Mouse (Mus musculus): ENCODE measurements around the gene Hist1h4f. TPM values are rescaled to one million over a fixed set of nuclear protein-coding genes. Genes with fewer than 3 reads are reported as not detected.
"Not testable (repeated sequence)": the region's sequence is repeated elsewhere in the genome, so short reads cannot be mapped to it uniquely, and the experiment has no call there.

The Hist1h4f gene
- 1.1 and 2.9 TPM in 2 replicates for polyA plus RNA-seq (2014; fragmentation: Nextera tagmentation; extraction: Ambion mirVana)

GRCm38 (mm10) chr13:23551146-23551834 lies at the start of gene Hist1h4f:
Gene Hist1h4f (minus strand): TSS chr13:23551648.
- peak; percentile 88 for ATAC-seq (ENCODE audit: low FRiP score, low TSS enrichment)
- H3K9ac ChIP-seq (ENCODE audit: low read depth, low read length): peak within 1 kb of the TSS; percentile 55
- H3K36me3 ChIP-seq (ENCODE audit: control insufficient read depth, insufficient read depth, low read length); H3K27me3 ChIP-seq (ENCODE audit: control insufficient read depth, insufficient read depth, low read length); H3K9me3 ChIP-seq (ENCODE audit: control insufficient read depth, low read length); H3K4me1 ChIP-seq (ENCODE audit: control insufficient read depth, insufficient read depth, low read length): not testable (repeated sequence)
- peak within 1 kb of the TSS; percentile 42 for H3K4me3 ChIP-seq (ENCODE audit: low read length)
- peak within 1 kb of the TSS; percentile 55 for H3K4me2 ChIP-seq (replicated peaks; ENCODE audit: low read depth, low read length)
- peak within 1 kb of the TSS; percentile 90 for H3K27ac ChIP-seq (ENCODE audit: low read depth, low read length)
- WGBS: under 1% methylated on average over 45 of the region's 47 CpGs

GRCm38 (mm10) chr13:23597957-23598356 lies 46.5 kb upstream of the Hist1h4f start:
- Histone ChIP-seq H3K27ac (ENCODE audit: low read depth, low read length) (no peak overlapping the region), H3K27me3 (ENCODE audit: control insufficient read depth, insufficient read depth, low read length) (no peaks in the 10 kb centered on the region), H3K9ac (ENCODE audit: low read depth, low read length) (no peak overlapping the region), H3K4me2 (replicated peaks; ENCODE audit: low read depth, low read length) (no peak overlapping the region), H3K9me3 (ENCODE audit: control insufficient read depth, low read length) (no peaks in the 10 kb centered on the region), H3K36me3 (ENCODE audit: control insufficient read depth, insufficient read depth, low read length) (no peaks in the 10 kb centered on the region), H3K4me1 (ENCODE audit: control insufficient read depth, insufficient read depth, low read length) (no peaks in the 10 kb centered on the region), H3K4me3 (ENCODE audit: low read length) (no peak overlapping the region)
- ATAC-seq (ENCODE audit: low FRiP score, low TSS enrichment): peak; percentile 77; the same call in 1 of the 2 replicates
- WGBS: 8% methylated on average over 9 of the region's 9 CpGs

GRCm38 (mm10) chr13:23595622-23596372 lies 44.3 kb upstream of the Hist1h4f start:
- no peaks in the 10 kb centered on the region for H3K36me3 ChIP-seq (ENCODE audit: control insufficient read depth, insufficient read depth, low read length)
- H3K9me3 ChIP-seq (ENCODE audit: control insufficient read depth, low read length): no peaks in the 10 kb centered on the region
- H3K27ac ChIP-seq (ENCODE audit: low read depth, low read length): no peak overlapping the region
- no peaks in the 10 kb centered on the region for H3K27me3 ChIP-seq (ENCODE audit: control insufficient read depth, insufficient read depth, low read length)
- H3K4me2 ChIP-seq (replicated peaks; ENCODE audit: low read depth, low read length): no peak overlapping the region
- 88% methylated on average over 7 of the region's 7 CpGs for WGBS
- no peaks in the 10 kb centered on the region for H3K4me1 ChIP-seq (ENCODE audit: control insufficient read depth, insufficient read depth, low read length)
- H3K9ac ChIP-seq (ENCODE audit: low read depth, low read length): no peak overlapping the region
- ATAC-seq (ENCODE audit: low FRiP score, low TSS enrichment): no peak
- no peak overlapping the region for H3K4me3 ChIP-seq (ENCODE audit: low read length)

GRCm38 (mm10) chr13:23595185-23595584 lies 43.7 kb upstream of the Hist1h4f start:
- 81% methylated on average over 2 of the region's 2 CpGs for WGBS
- no peaks in the 10 kb centered on the region for H3K36me3 ChIP-seq (ENCODE audit: control insufficient read depth, insufficient read depth, low read length)
- no peak overlapping the region for H3K4me2 ChIP-seq (replicated peaks; ENCODE audit: low read depth, low read length)
- H3K27me3 ChIP-seq (ENCODE audit: control insufficient read depth, insufficient read depth, low read length): no peaks in the 10 kb centered on the region
- no peak overlapping the region for H3K27ac ChIP-seq (ENCODE audit: low read depth, low read length)
- H3K9me3 ChIP-seq (ENCODE audit: control insufficient read depth, low read length): no peaks in the 10 kb centered on the region
- ATAC-seq (ENCODE audit: low FRiP score, low TSS enrichment): no peak
- H3K9ac ChIP-seq (ENCODE audit: low read depth, low read length): no peak overlapping the region
- H3K4me3 ChIP-seq (ENCODE audit: low read length): no peak overlapping the region
- no peaks in the 10 kb centered on the region for H3K4me1 ChIP-seq (ENCODE audit: control insufficient read depth, insufficient read depth, low read length)

- Histone ChIP-seq H3K4me1 (ENCODE audit: control insufficient read depth, insufficient read depth, low read length) (no peaks in the 10 kb centered on the region), H3K27me3 (ENCODE audit: control insufficient read depth, insufficient read depth, low read length) (no peaks in the 10 kb centered on the region), H3K4me3 (ENCODE audit: low read length) (no peak overlapping the region), H3K36me3 (ENCODE audit: control insufficient read depth, insufficient read depth, low read length) (no peaks in the 10 kb centered on the region), H3K9ac (ENCODE audit: low read depth, low read length) (0 out of 2 replicates have a peak overlapping the region, but pooled peaks have one; percentile 7), H3K9me3 (ENCODE audit: control insufficient read depth, low read length) (no peaks in the 10 kb centered on the region), H3K4me2 (replicated peaks; ENCODE audit: low read depth, low read length) (no peak overlapping the region), H3K27ac (ENCODE audit: low read depth, low read length) (peak overlapping the region; percentile 80)
- peak; percentile 60; the same call in 1 of the 2 replicates for ATAC-seq (ENCODE audit: low FRiP score, low TSS enrichment)
- WGBS: 72% methylated on average over 5 of the region's 5 CpGs
Observed at GRCm38 (mm10) chr13:23593051-23593770, 41.8 kb upstream of the Hist1h4f start.

GRCm38 (mm10) chr13:23592614-23593013 lies 41.2 kb upstream of the Hist1h4f start:
- H3K4me1 ChIP-seq (ENCODE audit: control insufficient read depth, insufficient read depth, low read length): no peaks in the 10 kb centered on the region
- no peak for ATAC-seq (ENCODE audit: low FRiP score, low TSS enrichment)
- WGBS: 72% methylated on average over 7 of the region's 7 CpGs
- no peak overlapping the region for H3K9ac ChIP-seq (ENCODE audit: low read depth, low read length)
- H3K4me2 ChIP-seq (replicated peaks; ENCODE audit: low read depth, low read length): no peak overlapping the region
- no peaks in the 10 kb centered on the region for H3K9me3 ChIP-seq (ENCODE audit: control insufficient read depth, low read length)
- peak overlapping the region; percentile 80 for H3K27ac ChIP-seq (ENCODE audit: low read depth, low read length)
- H3K27me3 ChIP-seq (ENCODE audit: control insufficient read depth, insufficient read depth, low read length): no peaks in the 10 kb centered on the region
- H3K4me3 ChIP-seq (ENCODE audit: low read length): no peak overlapping the region
- no peaks in the 10 kb centered on the region for H3K36me3 ChIP-seq (ENCODE audit: control insufficient read depth, insufficient read depth, low read length)

- not testable (repeated sequence) for H3K27ac ChIP-seq (ENCODE audit: low read depth, low read length); H3K4me2 ChIP-seq (replicated peaks; ENCODE audit: low read depth, low read length); H3K4me1 ChIP-seq (ENCODE audit: control insufficient read depth, insufficient read depth, low read length); H3K4me3 ChIP-seq (ENCODE audit: low read length); H3K36me3 ChIP-seq (ENCODE audit: control insufficient read depth, insufficient read depth, low read length); H3K27me3 ChIP-seq (ENCODE audit: control insufficient read depth, insufficient read depth, low read length); ATAC-seq (ENCODE audit: low FRiP score, low TSS enrichment); H3K9ac ChIP-seq (ENCODE audit: low read depth, low read length); H3K9me3 ChIP-seq (ENCODE audit: control insufficient read depth, low read length)
- 85% methylated on average over 7 of the region's 7 CpGs for WGBS
Observed at GRCm38 (mm10) chr13:23591886-23592285, 40.4 kb upstream of the Hist1h4f start.

GRCm38 (mm10) chr13:23591206-23591605 lies 39.8 kb upstream of the Hist1h4f start:
- H3K9me3 ChIP-seq (ENCODE audit: control insufficient read depth, low read length): no peaks in the 10 kb centered on the region
- WGBS: 98% methylated on average over 7 of the region's 7 CpGs
- no peaks in the 10 kb centered on the region for H3K27me3 ChIP-seq (ENCODE audit: control insufficient read depth, insufficient read depth, low read length)

GRCm38 (mm10) chr13:23586940-23587225 lies 35.4 kb upstream of the Hist1h4f start:
- ATAC-seq (ENCODE audit: low FRiP score, low TSS enrichment): no peak
- Histone ChIP-seq H3K4me1 (ENCODE audit: control insufficient read depth, insufficient read depth, low read length) (peaks cover 12% of the 10 kb centered on the region), H3K9ac (ENCODE audit: low read depth, low read length) (peak overlapping the region; percentile 63), H3K9me3 (ENCODE audit: control insufficient read depth, low read length) (no peaks in the 10 kb centered on the region), H3K27ac (ENCODE audit: low read depth, low read length) (peak overlapping the region; percentile 98), H3K4me2 (replicated peaks; ENCODE audit: low read depth, low read length) (peak overlapping the region; percentile 59), H3K27me3 (ENCODE audit: control insufficient read depth, insufficient read depth, low read length) (no peaks in the 10 kb centered on the region), H3K36me3 (ENCODE audit: control insufficient read depth, insufficient read depth, low read length) (no peaks in the 10 kb centered on the region), H3K4me3 (ENCODE audit: low read length) (peak overlapping the region; percentile 33; the same call in 1 of the 2 replicates)
- 3% methylated on average over 1 of the region's 1 CpGs for WGBS

More at GRCm38 (mm10) chr13:23591206-23591605, 39.8 kb upstream of the Hist1h4f start:
- H3K4me2 ChIP-seq (replicated peaks; ENCODE audit: low read depth, low read length): no peak overlapping the region
- H3K36me3 ChIP-seq (ENCODE audit: control insufficient read depth, insufficient read depth, low read length): no peaks in the 10 kb centered on the region
- H3K9ac ChIP-seq (ENCODE audit: low read depth, low read length): no peak overlapping the region
- no peak overlapping the region for H3K4me3 ChIP-seq (ENCODE audit: low read length)
- ATAC-seq (ENCODE audit: low FRiP score, low TSS enrichment): no peak
- no peak overlapping the region for H3K27ac ChIP-seq (ENCODE audit: low read depth, low read length)
- H3K4me1 ChIP-seq (ENCODE audit: control insufficient read depth, insufficient read depth, low read length): no peaks in the 10 kb centered on the region

All from kidney, embryonic 14.5 days (tissue).